Comparison of ENCODE assay signal across 20 mouse cellular contexts in genomic region chr7:95687733-95688132, GRCm38 (mm10).
A peak's percentile ranks its signal among the peaks of the same experiment; 100 is the strongest.
DNase-seq lines count a peak whose midpoint lies in the region; ATAC-seq and TF ChIP-seq lines count a peak whose summit lies in the region.
"Had no signal": no experiment of that assay in that cellular context is flagged by ENCODE, and none has a peak within 500 bp of the region (broad histone marks: within the 10 kb centered on the region; RNA-seq: fewer than 3 reads in every experiment).

No protein-coding gene starts in this region.

- H3K27me3 ChIP-seq in midbrain, embryonic 10.5 days (ENCODE audit: low read depth, poor library complexity, severe bottlenecking): peaks cover 70% of the 10 kb centered on the region
- H3K27me3 ChIP-seq in midbrain, embryonic 16.5 days (ENCODE audit: control insufficient read depth, insufficient read depth, low read depth, low read length): no peaks in the 10 kb centered on the region; the same call in none of the 2 replicates
- H3K27me3 ChIP-seq in forebrain, embryonic 15.5 days: peaks cover 10% of the 10 kb centered on the region
- H3K27me3 ChIP-seq in hindbrain, embryonic 14.5 days (ENCODE audit: control insufficient read depth, insufficient read depth, low read length): no peaks in the 10 kb centered on the region; the same call in 1 of the 2 replicates
- H3K27me3 ChIP-seq in neural tube, embryonic 15.5 days (replicated peaks): no peaks in the 10 kb centered on the region; the same call in 1 of the 2 replicates
- no peaks in the 10 kb centered on the region for H3K27me3 ChIP-seq in stomach, postnatal 0 days (ENCODE audit: control insufficient read depth, insufficient read depth, low read length)
- H3K27me3 ChIP-seq: intestine, embryonic 15.5 days; stomach, embryonic 15.5 days had no signal

- H3K27ac ChIP-seq in midbrain, embryonic 10.5 days (replicated peaks): peak overlapping the region; percentile 80
- H3K27ac ChIP-seq in midbrain, embryonic 16.5 days (ENCODE audit: low read length): no peak overlapping the region
- H3K27ac ChIP-seq in forebrain, embryonic 15.5 days (replicated peaks): 0 out of 2 replicates have a peak overlapping the region, but pooled peaks have one; percentile 9
- H3K27ac ChIP-seq in hindbrain, embryonic 14.5 days: no peak overlapping the region
- no peak overlapping the region for H3K27ac ChIP-seq in neural tube, embryonic 15.5 days (replicated peaks)
- H3K27ac ChIP-seq in stomach, postnatal 0 days (replicated peaks): no peak overlapping the region
- H3K27ac ChIP-seq: gastrocnemius, adult 2 months; intestine, embryonic 15.5 days; left cerebral cortex, adult 2 months; stomach, embryonic 15.5 days had no signal

- H3K36me3 ChIP-seq in midbrain, embryonic 10.5 days: no peaks in the 10 kb centered on the region
- no peaks in the 10 kb centered on the region for H3K36me3 ChIP-seq in midbrain, embryonic 16.5 days (ENCODE audit: control insufficient read depth, insufficient read depth, low read length)
- H3K36me3 ChIP-seq in forebrain, embryonic 15.5 days: no peaks in the 10 kb centered on the region
- H3K36me3 ChIP-seq in hindbrain, embryonic 14.5 days (replicated peaks; ENCODE audit: control insufficient read depth, insufficient read depth): no peaks in the 10 kb centered on the region
- no peaks in the 10 kb centered on the region for H3K36me3 ChIP-seq in neural tube, embryonic 15.5 days
- H3K36me3 ChIP-seq in stomach, postnatal 0 days (ENCODE audit: control insufficient read depth, insufficient read depth, low read length): no peaks in the 10 kb centered on the region
- H3K36me3 ChIP-seq: intestine, embryonic 15.5 days; stomach, embryonic 15.5 days had no signal

- H3K9me3 ChIP-seq in midbrain, embryonic 10.5 days (replicated peaks): no peaks in the 10 kb centered on the region
- H3K9me3 ChIP-seq in midbrain, embryonic 16.5 days (replicated peaks; ENCODE audit: control insufficient read depth, low read length, poor library complexity, severe bottlenecking): no peaks in the 10 kb centered on the region
- H3K9me3 ChIP-seq in forebrain, embryonic 15.5 days: no peaks in the 10 kb centered on the region
- H3K9me3 ChIP-seq in hindbrain, embryonic 14.5 days (ENCODE audit: control insufficient read depth, low read length): no peaks in the 10 kb centered on the region
- H3K9me3 ChIP-seq in neural tube, embryonic 15.5 days (replicated peaks): no peaks in the 10 kb centered on the region
- no peaks in the 10 kb centered on the region for H3K9me3 ChIP-seq in stomach, postnatal 0 days (ENCODE audit: control insufficient read depth, low read length)
- H3K9me3 ChIP-seq: intestine, embryonic 15.5 days; stomach, embryonic 15.5 days had no signal

- H3K4me2 ChIP-seq in midbrain, embryonic 16.5 days (ENCODE audit: low read length): no peak overlapping the region
- no peak overlapping the region for H3K4me2 ChIP-seq in forebrain, embryonic 15.5 days (replicated peaks)
- H3K4me2 ChIP-seq in hindbrain, embryonic 14.5 days (replicated peaks): peak overlapping the region; percentile 60
- peak overlapping the region; percentile 58; the same call in 1 of the 2 replicates for H3K4me2 ChIP-seq in neural tube, embryonic 15.5 days
- H3K4me2 ChIP-seq in stomach, postnatal 0 days (replicated peaks; ENCODE audit: low read depth): no peak overlapping the region
- H3K4me2 ChIP-seq: intestine, embryonic 15.5 days had no signal

- TF ChIP-seq EP300 in stomach, postnatal 0 days (optimal IDR thresholded peaks at IDR 0.05): no peak

- no peak for TF ChIP-seq CTCF in stomach, postnatal 0 days (IDR thresholded peaks at IDR 0.05; ENCODE audit: low read depth)

- H3K4me3 ChIP-seq in midbrain, embryonic 10.5 days: peak overlapping the region; percentile 41
- H3K4me3 ChIP-seq in midbrain, embryonic 16.5 days (ENCODE audit: low read depth, low read length): no peak overlapping the region
- no peak overlapping the region for H3K4me3 ChIP-seq in forebrain, embryonic 15.5 days
- no peak overlapping the region for H3K4me3 ChIP-seq in hindbrain, embryonic 14.5 days (replicated peaks; ENCODE audit: low read length)
- H3K4me3 ChIP-seq in neural tube, embryonic 15.5 days (replicated peaks): no peak overlapping the region
- no peak overlapping the region for H3K4me3 ChIP-seq in stomach, postnatal 0 days (ENCODE audit: low read depth, low read length)
- H3K4me3 ChIP-seq: gastrocnemius, adult 2 months; intestine, embryonic 15.5 days; left cerebral cortex, adult 2 months; stomach, embryonic 15.5 days had no signal

- 22% methylated on average over 3 of the region's 3 CpGs for WGBS in midbrain, embryonic 10.5 days
- 15% methylated on average over 3 of the region's 3 CpGs for WGBS in midbrain, embryonic 16.5 days
- WGBS in forebrain, embryonic 15.5 days: 14% methylated on average over 3 of the region's 3 CpGs
- WGBS in hindbrain, embryonic 14.5 days: 25% methylated on average over 3 of the region's 3 CpGs
- WGBS in neural tube, embryonic 15.5 days: 44% methylated on average over 3 of the region's 3 CpGs
- 88% methylated on average over 3 of the region's 3 CpGs for WGBS in stomach, postnatal 0 days

- no peak overlapping the region for H3K9ac ChIP-seq in midbrain, embryonic 16.5 days (ENCODE audit: low read depth, low read length)
- no peak overlapping the region for H3K9ac ChIP-seq in forebrain, embryonic 15.5 days (replicated peaks)
- no peak overlapping the region for H3K9ac ChIP-seq in hindbrain, embryonic 14.5 days
- no peak overlapping the region for H3K9ac ChIP-seq in neural tube, embryonic 15.5 days (replicated peaks)
- no peak overlapping the region for H3K9ac ChIP-seq in stomach, postnatal 0 days (ENCODE audit: low read length)
- H3K9ac ChIP-seq: intestine, embryonic 15.5 days; liver, postnatal 0 days; stomach, embryonic 15.5 days had no signal

- ATAC-seq in midbrain, embryonic 16.5 days: no peak
- no peak for ATAC-seq in forebrain, embryonic 15.5 days (replicated peaks)
- no peak for ATAC-seq in hindbrain, embryonic 14.5 days (ENCODE audit: low FRiP score)
- no peak for ATAC-seq in neural tube, embryonic 15.5 days (ENCODE audit: low FRiP score)
- ATAC-seq in stomach, postnatal 0 days (ENCODE audit: low FRiP score, low TSS enrichment): no peak
- ATAC-seq: intestine, embryonic 15.5 days; liver, postnatal 0 days had no signal

- peaks cover 51% of the 10 kb centered on the region for H3K4me1 ChIP-seq in midbrain, embryonic 10.5 days
- peaks cover 14% of the 10 kb centered on the region; the same call in 1 of the 2 replicates for H3K4me1 ChIP-seq in midbrain, embryonic 16.5 days (ENCODE audit: control insufficient read depth, insufficient read depth, low read length)
- H3K4me1 ChIP-seq in forebrain, embryonic 15.5 days: peaks cover 24% of the 10 kb centered on the region
- peaks cover 10% of the 10 kb centered on the region; the same call in 1 of the 2 replicates for H3K4me1 ChIP-seq in hindbrain, embryonic 14.5 days (replicated peaks; ENCODE audit: control insufficient read depth, insufficient read depth, low read length)
- peaks cover 16% of the 10 kb centered on the region for H3K4me1 ChIP-seq in neural tube, embryonic 15.5 days
- H3K4me1 ChIP-seq in stomach, postnatal 0 days (replicated peaks; ENCODE audit: control insufficient read depth, insufficient read depth): no peaks in the 10 kb centered on the region
- H3K4me1 ChIP-seq: intestine, embryonic 15.5 days; stomach, embryonic 15.5 days had no signal

- DNase-seq in midbrain, embryonic 10.5 days (ENCODE audit: low spot score): no peak
- DNase-seq in hindbrain, embryonic 14.5 days (ENCODE audit: low spot score): no peak
- no peak for DNase-seq in stomach, postnatal 0 days (ENCODE audit: low spot score)
- DNase-seq in gastrocnemius, postnatal 4 days (ENCODE audit: low spot score in 2 of 2): no peak
- DNase-seq: B cell, adult 2 months; cerebellum, adult 9-11 months; gastrocnemius, adult 2 months; heart, adult 11 months; heart, postnatal 36 days; kidney, adult 9 months; kidney, postnatal 25 days; left cerebral cortex, postnatal 4 days; liver, postnatal 0 days; lung, postnatal 10 days had no signal

Comparison
In these comparisons a context has a peak if more than half of its experiments do, and no peak if none do; other contexts are left out.
1. H3K27ac ChIP-seq: peak in midbrain, embryonic 10.5 days (single experiment) and forebrain, embryonic 15.5 days (single experiment); none in midbrain, embryonic 16.5 days (single experiment), hindbrain, embryonic 14.5 days (single experiment), neural tube, embryonic 15.5 days (single experiment) and stomach, postnatal 0 days (single experiment).
2. H3K4me2 ChIP-seq: peak in hindbrain, embryonic 14.5 days (single experiment) and neural tube, embryonic 15.5 days (single experiment); none in midbrain, embryonic 16.5 days (single experiment), forebrain, embryonic 15.5 days (single experiment) and stomach, postnatal 0 days (single experiment).